Mouse (Mus musculus) hindbrain, embryonic 13.5 days (tissue): ENCODE results near the gene Prlr. TPM values are rescaled to one million over a fixed set of nuclear protein-coding genes. Genes with fewer than 3 reads are reported as not detected.

ENCODE experiments used
- ATAC-seq: fragments of 200-750 bp; cut with Nextera tagmentation; 2 replicates; pipeline ENCODE4 v1.8.0; 2017; ENCODE audit warnings: moderate TSS enrichment; ENCODE audit not compliant: low FRiP score
- H3K27ac ChIP-seq: fragments of 300-500 bp; sonication (generic); 2 replicates; pipeline ENCODE4 v1.5.1; 2015; ENCODE audit warnings: inconsistent platforms, mild to moderate bottlenecking, moderate library complexity
- H3K27me3 ChIP-seq: fragments of 300-500 bp; sonication (generic); 2 replicates; pipeline ENCODE4 v1.6.1; 2015; ENCODE audit warnings: mild to moderate bottlenecking, inconsistent platforms
- H3K36me3 ChIP-seq: fragments of 300-500 bp; sonication (generic); 2 replicates; pipeline ENCODE4 v1.6.1; 2015; ENCODE audit warnings: mild to moderate bottlenecking, inconsistent platforms
- H3K4me1 ChIP-seq: fragments of 300-500 bp; sonication (generic); replicated peaks from 2 replicates; pipeline ENCODE4 v1.6.1; 2015; ENCODE audit warnings: inconsistent platforms
- H3K4me2 ChIP-seq: fragments of 300-500 bp; sonication (generic); 2 replicates; pipeline ENCODE4 v1.6.1; 2015; ENCODE audit warnings: inconsistent platforms, mild to moderate bottlenecking, moderate library complexity
- H3K4me3 ChIP-seq: fragments of 300-500 bp; sonication (generic); 2 replicates; pipeline ENCODE4 v1.5.1; 2015; ENCODE audit warnings: mild to moderate bottlenecking, inconsistent platforms
- H3K9ac ChIP-seq: fragments of 300-500 bp; sonication (generic); 2 replicates; pipeline ENCODE4 v1.6.1; 2015; ENCODE audit warnings: mild to moderate bottlenecking, inconsistent platforms
- H3K9me3 ChIP-seq: fragments of 300-500 bp; sonication (generic); 2 replicates; pipeline ENCODE4 v1.6.1; 2016; ENCODE audit warnings: inconsistent platforms
- WGBS: fragments of 180-500 bp; shearing (Covaris S2); methylation state at CpG from one replicate; pipeline ENCODE4 v1.1.7; 2015; 5-methylcytosine and 5-hydroxymethylcytosine counted together
- polyA plus RNA-seq: library from polyadenylated mRNA; unstranded; fragments of >200 nt; fragmentation: Nextera tagmentation; extraction: Ambion mirVana; gene quantifications from 2 replicates; pipeline ENCODE4 v1.2.1, GENCODE M21; 2015

Gene Prlr
- 0.40 and 0.75 TPM in 2 replicates for polyA plus RNA-seq

DNA sequence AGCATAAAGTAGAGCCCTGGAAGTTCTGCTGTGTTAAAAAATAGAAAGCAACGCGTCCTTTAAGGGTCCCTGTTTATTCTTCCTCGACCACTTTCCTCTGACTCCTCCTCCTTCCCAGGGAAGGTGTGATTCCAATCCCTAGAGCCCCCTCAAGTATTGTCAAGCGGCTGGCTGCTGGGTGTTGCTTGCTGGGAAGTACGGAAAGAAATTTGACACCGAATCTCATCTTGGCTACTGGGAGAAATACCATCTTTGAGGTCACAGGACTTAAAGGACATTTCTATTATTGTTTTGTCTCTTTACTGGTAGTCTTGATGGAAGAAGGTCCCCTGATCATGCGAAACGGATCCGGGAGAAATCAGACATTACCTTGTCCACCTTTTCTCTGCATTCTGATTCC lies at the start of gene Prlr:
Prlr (plus strand) TSS at position 156 of the 400 bp plus-strand sequence.
- H3K4me3 ChIP-seq, result peak within 1 kb of the TSS; percentile 42
- WGBS, result 8% methylated on average over 9 of the region's 9 CpGs
- no peak for ATAC-seq
- peak within 1 kb of the TSS; percentile 53 for H3K9ac ChIP-seq
- no peaks in the 10 kb centered on the region for H3K9me3 ChIP-seq
- H3K4me1 ChIP-seq, result peaks cover 14% of the 10 kb centered on the region
- no peak within 1 kb of the TSS for H3K27ac ChIP-seq
- H3K4me2 ChIP-seq, result peak within 1 kb of the TSS; percentile 71
- no peaks in the 10 kb centered on the region for H3K36me3 ChIP-seq
- H3K27me3 ChIP-seq, result peaks cover 20% of the 10 kb centered on the region

DNA sequence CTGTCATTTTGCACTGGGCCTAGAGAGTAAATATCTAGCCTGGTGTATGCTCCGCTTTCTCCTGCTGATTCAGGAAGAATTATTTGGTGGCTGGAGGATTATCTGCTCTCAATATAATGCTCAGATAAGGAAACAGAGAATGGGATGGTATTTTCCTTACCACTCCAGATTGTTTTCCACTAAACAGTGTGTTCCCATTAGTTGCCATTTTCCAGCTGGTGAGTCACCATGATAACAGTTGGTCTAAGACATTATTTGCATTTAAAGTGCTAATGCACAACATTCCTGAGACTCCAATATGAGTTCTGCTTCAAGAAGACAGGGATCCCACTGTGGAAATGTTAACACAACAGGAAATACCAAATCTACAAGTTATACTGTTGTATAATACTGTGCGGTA lies 43.3 kb upstream of the Prlr start:
- H3K4me1 ChIP-seq, result no peaks in the 10 kb centered on the region
- no peak overlapping the region for H3K27ac ChIP-seq
- H3K9me3 ChIP-seq, result no peaks in the 10 kb centered on the region
- no peak for ATAC-seq
- 89% methylated on average over 2 of the region's 2 CpGs for WGBS
- H3K9ac ChIP-seq, result no peak overlapping the region
- no peak overlapping the region for H3K4me2 ChIP-seq
- no peaks in the 10 kb centered on the region for H3K36me3 ChIP-seq
- no peak overlapping the region for H3K4me3 ChIP-seq
- H3K27me3 ChIP-seq, result no peaks in the 10 kb centered on the region

DNA sequence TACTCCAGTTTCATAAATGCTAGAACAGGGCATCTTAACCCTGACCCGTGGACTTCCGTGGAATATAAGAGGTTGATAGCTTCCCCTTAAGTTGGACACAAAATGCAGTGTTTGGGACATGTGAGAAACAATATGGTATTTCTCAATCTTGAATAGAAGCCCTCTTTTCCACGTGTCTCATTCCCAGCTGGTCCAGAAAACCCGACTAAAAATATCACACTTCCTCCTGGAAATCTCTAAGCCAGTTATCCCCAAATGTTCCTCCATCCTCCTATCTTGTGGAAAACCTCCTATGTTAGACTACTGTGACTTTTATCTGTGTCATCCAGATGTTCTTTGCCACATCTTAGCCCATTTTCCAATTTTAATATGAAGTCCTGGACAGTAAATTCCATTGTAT lies 42.1 kb upstream of the Prlr start:
- Histone ChIP-seq H3K4me2 (no peak overlapping the region), H3K9me3 (no peaks in the 10 kb centered on the region), H3K27ac (no peak overlapping the region), H3K27me3 (no peaks in the 10 kb centered on the region), H3K36me3 (no peaks in the 10 kb centered on the region), H3K4me1 (no peaks in the 10 kb centered on the region), H3K9ac (no peak overlapping the region), H3K4me3 (no peak overlapping the region)
- 85% methylated on average over 4 of the region's 4 CpGs for WGBS
- no peak for ATAC-seq

DNA sequence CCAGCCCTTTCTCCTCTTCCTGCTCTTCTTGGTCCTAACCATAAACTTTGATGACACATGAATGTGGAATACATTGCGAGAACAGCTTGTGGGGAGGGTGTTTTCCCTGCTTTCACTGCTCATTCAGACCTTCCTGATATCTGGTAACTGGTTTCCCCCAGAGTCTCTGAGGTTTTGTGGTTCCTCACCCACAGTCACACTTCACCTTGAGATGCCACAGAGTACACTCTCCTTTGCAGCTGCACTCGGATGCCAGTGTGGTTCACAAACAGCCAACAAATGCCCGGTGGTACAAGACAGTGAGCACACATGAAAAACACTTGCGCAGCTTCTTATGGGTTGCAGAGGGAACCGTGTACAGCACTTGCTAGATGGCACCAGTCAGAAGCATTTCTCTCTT lies 32.5 kb upstream of the Prlr start:
- Histone ChIP-seq H3K4me2 (no peak overlapping the region), H3K9ac (no peak overlapping the region), H3K9me3 (no peaks in the 10 kb centered on the region), H3K4me1 (no peaks in the 10 kb centered on the region), H3K27ac (no peak overlapping the region), H3K27me3 (no peaks in the 10 kb centered on the region), H3K4me3 (no peak overlapping the region), H3K36me3 (no peaks in the 10 kb centered on the region)
- WGBS, result 91% methylated on average over 5 of the region's 5 CpGs
- ATAC-seq, result no peak

DNA sequence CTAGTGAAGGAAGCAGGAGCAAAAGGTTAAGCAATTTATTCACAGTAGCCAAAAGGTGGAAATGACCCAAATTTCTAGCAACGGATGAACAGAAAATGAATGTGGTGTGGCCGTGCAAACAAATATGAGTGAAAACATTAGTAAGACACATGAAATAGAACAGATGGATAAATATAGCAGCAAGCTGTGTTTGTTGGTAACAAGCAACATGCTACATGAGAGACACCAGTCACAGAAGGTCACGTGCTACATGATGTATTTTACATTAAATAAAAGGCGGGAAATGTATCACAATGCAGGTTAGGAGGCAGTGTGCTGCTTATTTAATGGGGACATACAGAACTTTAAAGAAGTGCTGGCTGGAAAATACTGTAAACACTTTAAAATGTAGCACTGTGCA lies 28.8 kb upstream of the Prlr start:
- Histone ChIP-seq H3K9ac (no peak overlapping the region), H3K4me1 (no peaks in the 10 kb centered on the region), H3K36me3 (no peaks in the 10 kb centered on the region), H3K4me3 (no peak overlapping the region), H3K27me3 (no peaks in the 10 kb centered on the region), H3K4me2 (no peak overlapping the region), H3K27ac (no peak overlapping the region), H3K9me3 (no peaks in the 10 kb centered on the region)
- ATAC-seq, result no peak
- 84% methylated on average over 4 of the region's 4 CpGs for WGBS

DNA sequence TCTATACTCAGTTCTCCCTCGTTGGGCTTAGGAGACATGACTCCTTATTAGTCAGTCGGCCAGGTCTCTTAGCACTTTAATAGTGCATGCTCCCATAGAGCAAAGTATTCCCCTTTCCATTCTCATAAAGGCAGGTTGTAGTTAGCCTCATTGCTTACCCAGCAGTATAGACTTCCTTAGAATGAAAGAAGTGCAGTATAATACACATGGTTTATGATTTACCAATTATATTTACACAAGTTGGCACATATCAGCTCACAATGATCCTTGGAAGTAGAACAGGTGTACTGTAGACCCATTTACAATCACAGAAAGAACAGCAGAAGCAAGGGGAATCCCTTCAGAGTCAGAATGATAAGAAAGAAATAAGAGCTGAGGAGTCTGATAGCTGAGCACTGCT lies 16.4 kb upstream of the Prlr start:
- Histone ChIP-seq H3K4me2 (no peak overlapping the region), H3K4me3 (no peak overlapping the region), H3K9ac (no peak overlapping the region), H3K9me3 (0 out of 2 replicates have a peak, but pooled peaks cover 4% of the 10 kb centered on the region), H3K27ac (no peak overlapping the region), H3K27me3 (no peaks in the 10 kb centered on the region), H3K4me1 (no peaks in the 10 kb centered on the region), H3K36me3 (no peaks in the 10 kb centered on the region)
- 88% methylated on average over 2 of the region's 2 CpGs for WGBS
- no peak for ATAC-seq

DNA sequence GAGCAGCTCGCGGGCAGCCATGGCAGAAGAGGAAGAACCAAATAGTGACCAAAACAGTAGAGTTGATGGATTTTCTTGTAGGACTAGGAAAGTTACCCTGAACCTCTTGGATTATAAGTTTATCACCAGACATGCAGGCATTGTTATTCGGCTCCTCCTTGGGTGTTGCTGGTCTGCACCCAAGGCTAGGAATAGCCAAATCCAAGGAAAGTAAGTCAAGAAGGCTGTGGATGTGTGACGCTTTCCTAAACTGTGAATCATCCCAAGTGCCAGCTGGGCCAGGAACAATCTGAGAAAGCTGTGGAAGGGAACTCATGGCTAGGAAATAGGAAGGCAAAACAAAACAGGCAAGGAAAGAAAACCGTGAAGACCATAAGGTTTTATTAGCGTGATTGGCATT lies 2.0 kb upstream of the Prlr start:
- 87% methylated on average over 6 of the region's 6 CpGs for WGBS
- Histone ChIP-seq H3K4me3 (no peak overlapping the region), H3K27me3 (peaks cover 20% of the 10 kb centered on the region), H3K9me3 (no peaks in the 10 kb centered on the region), H3K4me2 (no peak overlapping the region), H3K9ac (no peak overlapping the region), H3K27ac (no peak overlapping the region), H3K36me3 (no peaks in the 10 kb centered on the region), H3K4me1 (peaks cover 14% of the 10 kb centered on the region)
- ATAC-seq, result no peak

DNA sequence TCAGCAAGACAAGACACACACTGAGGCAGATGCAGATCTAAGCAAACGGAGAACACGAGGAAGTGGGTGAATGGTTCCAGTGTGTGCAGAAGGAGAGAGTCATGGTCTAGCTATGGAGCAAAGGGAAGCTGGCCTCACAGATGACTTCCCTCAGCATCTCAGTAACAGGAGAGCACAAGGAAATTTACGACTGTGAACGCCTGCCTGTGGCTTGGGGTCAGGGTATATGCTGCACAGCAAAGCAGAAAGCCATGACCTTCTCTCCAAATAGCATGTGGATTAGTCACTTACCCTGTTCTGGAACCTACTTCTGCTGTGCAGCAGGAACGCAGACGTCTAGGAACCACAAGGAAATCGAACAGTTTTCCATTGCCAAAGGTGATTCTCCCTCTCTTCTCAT lies 1.4 kb upstream of the Prlr start:
- ATAC-seq, result no peak

DNA sequence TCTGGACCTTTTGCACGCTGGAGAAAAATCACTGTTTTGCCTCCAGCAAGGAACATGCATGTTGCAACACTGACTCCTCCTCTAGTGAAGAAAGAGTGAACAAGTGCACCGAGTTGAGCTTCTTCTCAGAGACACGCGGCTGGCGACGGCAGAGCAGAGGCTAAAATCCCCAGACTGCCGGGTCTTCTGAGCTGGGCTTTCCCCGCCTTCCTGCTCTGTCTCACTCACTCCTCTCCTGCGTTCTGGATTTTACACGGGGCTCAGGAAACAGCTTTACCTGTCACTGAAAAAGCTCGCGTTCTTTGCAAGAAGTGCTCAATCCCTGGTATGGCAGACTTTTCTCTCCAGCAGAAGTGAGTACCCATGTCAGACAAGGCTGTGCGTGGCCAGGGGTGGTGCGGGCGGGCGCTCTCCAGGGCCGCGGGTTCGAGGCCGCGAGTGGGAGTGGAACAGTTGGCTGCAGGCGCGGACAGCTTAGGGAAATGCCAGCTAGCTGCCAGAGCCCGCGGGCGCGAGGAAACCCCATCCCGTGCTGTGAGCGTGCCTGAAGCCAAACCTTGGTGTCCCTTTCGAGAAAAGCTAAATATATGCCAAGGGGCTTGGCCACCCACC lies 587 bp downstream of the Prlr start:
- Histone ChIP-seq H3K27ac (no peak overlapping the region), H3K4me2 (peak overlapping the region; percentile 71), H3K4me1 (peaks cover 14% of the 10 kb centered on the region), H3K9ac (peak overlapping the region; percentile 53), H3K4me3 (peak overlapping the region; percentile 42), H3K36me3 (no peaks in the 10 kb centered on the region), H3K27me3 (peaks cover 20% of the 10 kb centered on the region), H3K9me3 (no peaks in the 10 kb centered on the region)
- 2% methylated on average over 30 of the region's 30 CpGs for WGBS
- ATAC-seq, result peak; percentile 77

More for the DNA sequence above, 1.4 kb upstream of the Prlr start:
- 82% methylated on average over 7 of the region's 7 CpGs for WGBS
- no peak overlapping the region for H3K27ac ChIP-seq
- H3K9ac ChIP-seq, result no peak overlapping the region
- no peak overlapping the region for H3K4me3 ChIP-seq
- no peaks in the 10 kb centered on the region for H3K36me3 ChIP-seq
- peaks cover 14% of the 10 kb centered on the region for H3K4me1 ChIP-seq
- no peaks in the 10 kb centered on the region for H3K9me3 ChIP-seq
- H3K4me2 ChIP-seq, result no peak overlapping the region
- H3K27me3 ChIP-seq, result peaks cover 20% of the 10 kb centered on the region

DNA sequence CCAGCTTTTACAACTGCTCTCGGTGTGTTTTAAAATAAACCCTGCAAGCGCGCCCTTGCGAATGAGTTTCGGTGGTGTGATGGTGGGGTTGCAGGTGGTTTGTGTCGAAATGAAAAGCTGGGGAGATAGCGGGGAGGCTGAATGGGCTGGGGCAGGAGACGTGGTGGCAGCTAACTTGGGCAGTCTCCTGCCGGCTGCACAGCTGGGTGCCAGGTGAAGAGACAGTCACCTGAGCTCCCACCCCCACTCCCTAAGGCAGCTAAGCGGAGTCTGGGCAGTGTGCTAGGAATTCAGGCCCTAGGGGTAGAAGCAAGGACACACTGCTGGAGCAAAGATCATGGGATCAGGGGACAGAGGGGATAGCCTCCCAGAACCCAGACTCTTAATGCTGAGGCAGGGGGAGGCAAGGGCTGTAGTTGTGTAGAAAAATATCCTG lies 1.1 kb downstream of the Prlr start:
- peaks cover 14% of the 10 kb centered on the region for H3K4me1 ChIP-seq
- H3K9ac ChIP-seq, result peak overlapping the region; percentile 53
- H3K9me3 ChIP-seq, result no peaks in the 10 kb centered on the region
- 5% methylated on average over 10 of the region's 10 CpGs for whole genome bisulfite sequencing
- ATAC-seq, result peak; percentile 50
- H3K27me3 ChIP-seq, result peaks cover 20% of the 10 kb centered on the region
- H3K4me3 ChIP-seq, result peak overlapping the region; percentile 42
- no peaks in the 10 kb centered on the region for H3K36me3 ChIP-seq
- no peak overlapping the region for H3K27ac ChIP-seq
- peak overlapping the region; percentile 71 for H3K4me2 ChIP-seq

DNA sequence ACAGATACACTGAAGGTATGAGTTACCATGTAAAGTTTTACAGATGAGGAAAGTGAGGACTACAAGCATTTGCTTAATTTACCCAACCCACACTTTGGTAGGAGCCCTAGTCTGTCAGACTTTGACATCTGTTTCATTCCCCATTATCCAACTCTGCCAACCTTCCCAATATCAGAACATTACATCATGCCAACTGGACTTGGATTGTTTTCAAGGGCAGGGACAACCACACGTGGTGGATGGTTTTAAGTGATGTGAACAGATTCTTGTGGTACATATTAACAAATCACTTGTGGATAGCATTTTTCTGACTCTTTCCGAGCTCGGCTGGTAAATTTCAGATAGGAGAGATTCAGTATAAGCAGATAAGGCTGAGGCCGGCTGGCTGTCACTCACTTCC lies 3.7 kb downstream of the Prlr start:
- H3K27ac ChIP-seq, result no peak overlapping the region
- WGBS, result 90% methylated on average over 4 of the region's 4 CpGs
- H3K9me3 ChIP-seq, result no peaks in the 10 kb centered on the region
- H3K27me3 ChIP-seq, result peaks cover 16% of the 10 kb centered on the region
- H3K4me3 ChIP-seq, result no peak overlapping the region
- H3K36me3 ChIP-seq, result no peaks in the 10 kb centered on the region
- no peak overlapping the region for H3K4me2 ChIP-seq
- no peak overlapping the region for H3K9ac ChIP-seq
- ATAC-seq, result no peak
- H3K4me1 ChIP-seq, result peaks cover 14% of the 10 kb centered on the region

DNA sequence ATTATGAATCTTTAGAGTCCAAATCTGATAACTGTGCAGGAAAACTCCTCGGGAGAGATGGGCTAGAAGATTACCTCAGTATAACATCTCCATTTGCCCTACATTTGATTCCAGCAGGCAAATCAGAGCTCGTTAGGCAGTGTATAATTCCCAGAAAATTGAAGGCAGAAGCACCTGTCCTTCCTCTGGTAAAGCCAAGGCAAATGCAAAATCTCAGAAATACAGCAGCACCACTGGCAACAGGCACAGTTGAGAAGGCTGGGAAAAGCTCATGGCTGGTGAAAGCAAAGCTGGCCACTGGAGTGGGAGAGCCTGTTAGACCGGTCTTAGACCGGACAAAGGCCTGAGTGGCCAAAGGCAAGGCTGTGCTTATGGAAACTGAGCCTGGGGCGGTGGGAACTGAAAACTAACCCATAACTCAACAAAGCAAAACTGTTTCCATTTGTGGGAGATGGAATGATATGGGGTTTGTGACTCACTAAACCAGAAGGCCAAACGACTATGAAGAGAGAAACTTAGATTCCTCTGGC lies 15.1 kb downstream of the Prlr start:
- Histone ChIP-seq H3K27me3 (no peaks in the 10 kb centered on the region), H3K4me3 (no peak overlapping the region), H3K4me2 (no peak overlapping the region), H3K9ac (no peak overlapping the region), H3K27ac (no peak overlapping the region), H3K9me3 (no peaks in the 10 kb centered on the region), H3K4me1 (no peaks in the 10 kb centered on the region), H3K36me3 (no peaks in the 10 kb centered on the region)
- 85% methylated on average over 6 of the region's 6 CpGs for WGBS
- no peak for ATAC-seq

DNA sequence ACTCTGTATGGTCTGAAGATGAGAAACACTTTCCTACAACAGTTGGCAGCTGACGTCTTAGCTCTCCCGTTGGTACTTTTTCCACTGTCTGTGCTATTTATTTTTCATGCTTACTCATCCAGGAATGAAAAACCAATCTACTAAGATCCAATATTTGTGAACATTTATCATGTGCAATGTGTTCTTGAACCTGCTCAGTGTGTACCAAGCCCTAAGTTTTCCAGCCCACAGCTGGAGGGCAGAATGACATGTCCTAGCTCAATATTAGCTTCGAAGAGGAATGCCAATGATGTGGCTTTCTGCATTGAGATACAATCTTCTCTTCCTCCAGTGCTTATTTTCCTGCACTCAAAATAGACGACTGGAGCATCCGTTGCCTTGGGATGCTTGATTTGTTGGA lies 24.0 kb downstream of the Prlr start:
- no peak overlapping the region for H3K4me3 ChIP-seq
- H3K4me2 ChIP-seq, result no peak overlapping the region
- no peaks in the 10 kb centered on the region for H3K4me1 ChIP-seq
- WGBS, result 91% methylated on average over 5 of the region's 5 CpGs
- H3K9me3 ChIP-seq, result no peaks in the 10 kb centered on the region
- H3K36me3 ChIP-seq, result no peaks in the 10 kb centered on the region
- ATAC-seq, result no peak
- H3K27ac ChIP-seq, result no peak overlapping the region
- no peaks in the 10 kb centered on the region for H3K27me3 ChIP-seq
- no peak overlapping the region for H3K9ac ChIP-seq
